Mouse (Mus musculus): ENCODE data around the gene Clk2.

DNA sequence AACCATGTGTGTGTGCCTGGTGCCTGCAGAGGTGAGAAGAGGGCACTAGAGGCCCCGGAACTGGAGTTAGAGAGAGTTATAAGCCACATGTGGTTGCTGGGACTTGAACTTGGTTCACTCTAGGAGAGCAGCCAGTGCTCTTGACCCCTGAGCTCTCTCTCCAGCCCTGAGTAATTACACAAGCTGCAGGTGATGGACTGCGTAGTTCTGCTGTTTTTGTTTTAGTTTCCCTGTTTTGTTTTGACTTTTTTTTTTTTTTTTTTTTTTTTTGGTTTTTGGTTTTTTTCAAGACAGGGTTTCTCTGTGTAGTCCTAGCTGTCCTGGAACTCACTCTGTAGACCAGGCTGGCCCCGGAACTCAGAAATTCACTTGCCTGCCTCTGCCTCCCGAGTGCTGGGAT, 2.8 kb upstream of the Clk2 start:
- TF ChIP-seq CTCF (IDR thresholded peaks at IDR 0.05; ENCODE audit: borderline replicate concordance, insufficient read depth, low read length) (no peak), POLR2A (IDR thresholded peaks at IDR 0.05; ENCODE audit: low read depth, low read length) (no peak)
